Mouse (Mus musculus) erythroblast, embryonic 14.5 days (primary cell): ENCODE measurements at regions not wholly inside any gene's neighbourhood (a gene's known extent, or its start where the extent isn't known, plus 50 kb on each side); places are given as distances from the start of the nearest gene placed in this dataset.

Experiments used
- GATA1 ChIP-seq: IDR thresholded peaks from 2 replicates; pipeline ENCODE4 v1.6.1; 2012; ENCODE audit warnings: low read length, inconsistent platforms, mixed read lengths
- TAL1 ChIP-seq: IDR thresholded peaks from 3 replicates; pipeline ENCODE4 v1.6.1; 2012; ENCODE audit warnings: low read length, inconsistent platforms, mixed read lengths

DNA sequence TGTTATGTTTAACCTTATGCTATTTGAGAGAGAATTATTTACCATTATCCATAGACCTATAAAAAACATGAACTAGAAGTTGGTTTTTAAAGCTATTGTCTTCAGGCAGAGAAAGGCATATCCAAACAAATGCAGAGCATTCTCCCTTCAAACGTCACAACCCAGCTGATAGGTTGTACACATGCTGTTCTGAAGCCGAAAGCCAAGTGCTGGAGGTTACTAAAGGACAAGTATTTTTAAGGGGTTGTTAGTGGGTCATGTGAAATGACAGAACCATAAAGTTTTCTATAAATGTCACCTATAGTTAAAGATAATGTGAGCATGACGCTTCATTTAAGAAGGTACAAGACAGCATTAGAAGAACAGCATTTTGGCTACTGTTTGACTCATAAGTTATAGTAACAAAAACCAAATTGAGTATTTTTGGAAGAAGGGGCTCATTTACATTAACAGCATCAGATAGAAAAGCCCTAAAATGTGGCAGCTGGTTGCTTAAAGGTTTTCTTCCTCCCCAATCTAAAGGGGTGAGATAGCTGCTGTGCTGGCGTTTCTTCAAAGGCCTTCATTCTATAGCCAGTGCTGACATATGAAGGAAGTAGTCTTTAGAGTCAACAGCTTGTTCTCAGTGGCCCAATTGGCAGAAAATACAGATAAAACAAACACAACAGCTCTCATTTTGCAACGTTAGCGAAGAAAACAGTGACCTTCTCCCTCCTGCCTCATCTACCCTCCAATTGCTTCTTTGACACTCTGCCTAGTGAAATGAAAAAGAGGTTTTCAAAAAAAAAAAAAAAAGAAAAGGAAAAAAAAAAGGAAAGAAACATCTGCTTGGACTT is 359.4 kb upstream of the Paip1 start:
- TF ChIP-seq GATA1, result no peak
- TF ChIP-seq TAL1, result no peak
